Mouse (Mus musculus): Measurements from ENCODE around the gene Nprl3. TPM values are rescaled to one million over a fixed set of nuclear protein-coding genes. Genes with fewer than 3 reads are reported as not detected.

Nprl3 gene
- total and polyA plus RNA-seq, 2 experiments, result 13.4 to 65.4 TPM

GRCm38 (mm10) chr11:32228292-32228845 lies 39.1 kb downstream of the Nprl3 start:
- Histone ChIP-seq H3K4me1 (ENCODE audit: control insufficient read depth, insufficient read depth, low read length) (peaks cover 14% of the 10 kb centered on the region), H3K9ac (ENCODE audit: low read depth, low read length) (no peak overlapping the region), H3K4me3 (ENCODE audit: insufficient read depth, low read depth, low read length) (no peak overlapping the region), H3K27me3 (ENCODE audit: control insufficient read depth, insufficient read depth, low read length) (no peaks in the 10 kb centered on the region), H3K36me3 (ENCODE audit: control insufficient read depth, insufficient read depth, low read length) (peaks cover 3% of the 10 kb centered on the region; the same call in 1 of the 2 replicates), H3K79me2 (ENCODE audit: control insufficient read depth, insufficient read depth, low read length) (no peaks in the 10 kb centered on the region), H3K27ac (replicated peaks; ENCODE audit: insufficient read depth, low read depth, low read length) (no peak overlapping the region)
- WGBS, result 85% methylated on average over 3 of the region's 3 CpGs
- no peak for DNase-seq (ENCODE audit: extremely low read depth, low read depth, low spot score)
- TF ChIP-seq CTCF (IDR thresholded peaks at IDR 0.05; ENCODE audit: low read depth, low read length) (no peak), POLR2A (IDR thresholded peaks at IDR 0.05; ENCODE audit: extremely low read depth, insufficient read depth, low read length) (no peak)

DNA sequence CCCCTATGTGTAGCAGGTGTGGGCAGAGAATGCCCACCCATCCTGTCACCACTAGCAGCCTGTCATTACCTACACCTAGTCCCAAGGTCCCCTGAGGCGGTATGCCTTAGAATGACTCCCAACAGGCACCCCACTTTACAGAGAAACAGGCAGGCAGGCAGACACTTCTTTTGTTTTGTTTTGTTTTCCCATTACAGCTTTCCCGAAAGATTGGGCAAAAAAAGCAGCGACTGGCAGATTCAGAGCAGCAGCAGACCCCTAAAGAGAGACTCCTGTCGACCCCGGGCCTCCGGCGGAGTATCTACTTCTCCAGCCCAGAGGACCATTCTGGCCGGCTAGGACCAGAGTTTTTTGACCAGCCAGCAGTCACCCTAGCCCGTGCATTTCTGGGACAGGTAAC lies 40.0 kb downstream of the Nprl3 start:
- DNase-seq (ENCODE audit: extremely low read depth, low read depth, low spot score), result no peak
- Histone ChIP-seq H3K27ac (replicated peaks; ENCODE audit: insufficient read depth, low read depth, low read length) (no peak overlapping the region), H3K9ac (ENCODE audit: low read depth, low read length) (no peak overlapping the region), H3K4me1 (ENCODE audit: control insufficient read depth, insufficient read depth, low read length) (peaks cover 14% of the 10 kb centered on the region), H3K79me2 (ENCODE audit: control insufficient read depth, insufficient read depth, low read length) (no peaks in the 10 kb centered on the region), H3K36me3 (ENCODE audit: control insufficient read depth, insufficient read depth, low read length) (peaks cover 3% of the 10 kb centered on the region; the same call in 1 of the 2 replicates), H3K4me3 (ENCODE audit: insufficient read depth, low read depth, low read length) (no peak overlapping the region), H3K27me3 (ENCODE audit: control insufficient read depth, insufficient read depth, low read length) (no peaks in the 10 kb centered on the region)
- TF ChIP-seq CTCF (IDR thresholded peaks at IDR 0.05; ENCODE audit: low read depth, low read length) (no peak), POLR2A (IDR thresholded peaks at IDR 0.05; ENCODE audit: extremely low read depth, insufficient read depth, low read length) (no peak)
- 95% methylated on average over 9 of the region's 9 CpGs for WGBS

- H3K79me2 ChIP-seq (ENCODE audit: control insufficient read depth, insufficient read depth, low read length), result no peaks in the 10 kb centered on the region
- no peak for DNase-seq (ENCODE audit: extremely low read depth, low read depth, low spot score)
- H3K9ac ChIP-seq (ENCODE audit: low read depth, low read length), result peak overlapping the region; percentile 98
- no peak for TF ChIP-seq POLR2A (IDR thresholded peaks at IDR 0.05; ENCODE audit: extremely low read depth, insufficient read depth, low read length)
- no peak for TF ChIP-seq CTCF (IDR thresholded peaks at IDR 0.05; ENCODE audit: low read depth, low read length)
- peaks cover 18% of the 10 kb centered on the region for H3K4me1 ChIP-seq (ENCODE audit: control insufficient read depth, insufficient read depth, low read length)
- peak overlapping the region; percentile 96 for H3K4me3 ChIP-seq (ENCODE audit: insufficient read depth, low read depth, low read length)
- 49% methylated on average over 1 of the region's 1 CpGs for WGBS
- peaks cover 2% of the 10 kb centered on the region; the same call in 1 of the 2 replicates for H3K36me3 ChIP-seq (ENCODE audit: control insufficient read depth, insufficient read depth, low read length)
- no peak overlapping the region for H3K27ac ChIP-seq (replicated peaks; ENCODE audit: insufficient read depth, low read depth, low read length)
- no peaks in the 10 kb centered on the region for H3K27me3 ChIP-seq (ENCODE audit: control insufficient read depth, insufficient read depth, low read length)
These were observed 40.5 kb downstream of the Nprl3 start for GRCm38 (mm10) chr11:32227041-32227440.

GRCm38 (mm10) chr11:32226124-32226871 lies 41.2 kb downstream of the Nprl3 start, which contains the start of gene Mpg:
Gene Mpg (plus strand): TSS chr11:32226505.
- Histone ChIP-seq H3K4me3 (ENCODE audit: insufficient read depth, low read depth, low read length) (peak within 1 kb of the TSS; percentile 96), H3K27ac (replicated peaks; ENCODE audit: insufficient read depth, low read depth, low read length) (peak within 1 kb of the TSS; percentile 81), H3K9ac (ENCODE audit: low read depth, low read length) (peak within 1 kb of the TSS; percentile 98), H3K4me1 (ENCODE audit: control insufficient read depth, insufficient read depth, low read length) (peaks cover 18% of the 10 kb centered on the region), H3K27me3 (ENCODE audit: control insufficient read depth, insufficient read depth, low read length) (no peaks in the 10 kb centered on the region), H3K36me3 (ENCODE audit: control insufficient read depth, insufficient read depth, low read length) (no peaks in the 10 kb centered on the region; the same call in 1 of the 2 replicates), H3K79me2 (ENCODE audit: control insufficient read depth, insufficient read depth, low read length) (no peaks in the 10 kb centered on the region)
- TF ChIP-seq POLR2A (IDR thresholded peaks at IDR 0.05; ENCODE audit: extremely low read depth, insufficient read depth, low read length), result peak; percentile 93
- no peak for TF ChIP-seq CTCF (IDR thresholded peaks at IDR 0.05; ENCODE audit: low read depth, low read length)
- 3% methylated on average over 45 of the region's 47 CpGs for WGBS
- peak; percentile 76 for DNase-seq (ENCODE audit: extremely low read depth, low read depth, low spot score)

DNA sequence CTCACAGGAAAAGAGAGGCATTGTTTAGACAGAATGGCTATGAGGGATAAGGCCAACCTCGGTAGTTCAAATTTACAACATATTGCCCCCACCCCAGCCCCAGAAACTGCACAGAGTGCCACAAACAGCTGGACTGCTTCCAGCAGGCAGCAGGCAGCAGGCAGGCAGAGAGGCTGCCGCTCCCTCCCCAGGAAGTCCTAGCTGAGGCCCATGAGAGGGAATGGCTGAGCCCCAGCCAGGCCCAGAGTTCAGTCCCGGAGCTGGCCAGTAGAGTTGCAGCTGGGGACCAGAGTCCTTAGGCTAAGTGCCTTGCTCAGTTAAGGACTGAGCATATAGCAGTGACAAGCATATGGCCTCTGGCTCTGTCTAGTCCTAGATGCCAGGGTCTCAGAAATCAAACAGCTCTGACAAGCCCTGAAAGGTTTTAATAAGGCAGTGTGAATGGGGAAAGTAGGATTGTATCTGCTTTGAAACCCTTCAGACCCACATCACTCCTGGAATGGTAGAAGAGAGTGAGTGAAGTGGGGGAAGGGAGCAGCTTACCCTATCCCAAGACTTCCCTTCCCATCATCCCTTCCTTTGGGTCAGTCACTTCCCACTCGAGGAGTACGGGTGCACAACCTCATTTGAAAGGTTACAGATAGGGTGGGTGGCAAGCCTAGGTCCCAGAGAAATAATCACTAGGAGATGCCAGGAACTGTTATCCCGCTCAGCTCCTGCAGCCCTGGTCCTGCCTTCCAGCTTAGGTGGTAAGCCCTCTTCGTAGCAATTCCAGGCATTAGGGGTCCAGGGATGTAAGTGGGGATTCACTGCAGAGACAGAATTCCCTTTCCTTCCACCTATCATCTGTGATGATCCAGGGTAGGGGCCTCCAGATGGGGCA lies 42.0 kb downstream of the Nprl3 start:
- TF ChIP-seq POLR2A (IDR thresholded peaks at IDR 0.05; ENCODE audit: extremely low read depth, insufficient read depth, low read length) (no peak), CTCF (IDR thresholded peaks at IDR 0.05; ENCODE audit: low read depth, low read length) (no peak)
- peaks cover 19% of the 10 kb centered on the region for H3K4me1 ChIP-seq (ENCODE audit: control insufficient read depth, insufficient read depth, low read length)
- no peak overlapping the region for H3K4me3 ChIP-seq (ENCODE audit: insufficient read depth, low read depth, low read length)
- 51% methylated on average over 7 of the region's 7 CpGs for WGBS
- H3K9ac ChIP-seq (ENCODE audit: low read depth, low read length), result no peak overlapping the region
- H3K79me2 ChIP-seq (ENCODE audit: control insufficient read depth, insufficient read depth, low read length), result no peaks in the 10 kb centered on the region
- no peaks in the 10 kb centered on the region for H3K27me3 ChIP-seq (ENCODE audit: control insufficient read depth, insufficient read depth, low read length)
- no peak for DNase-seq (ENCODE audit: extremely low read depth, low read depth, low spot score)
- H3K36me3 ChIP-seq (ENCODE audit: control insufficient read depth, insufficient read depth, low read length), result no peaks in the 10 kb centered on the region
- H3K27ac ChIP-seq (replicated peaks; ENCODE audit: insufficient read depth, low read depth, low read length), result peak overlapping the region; percentile 49

Data from liver, adult 2 months (tissue).